Mouse (Mus musculus) G1E (cell line): ENCODE results near the gene Tnip3.

Source experiments
- CTCF ChIP-seq: IDR thresholded peaks from 2 replicates; pipeline ENCODE4 v1.5.1; 2012; ENCODE audit warnings: low read depth, low read length, inconsistent platforms, mixed read lengths
- GATA1 ChIP-seq: IDR thresholded peaks from 2 replicates; pipeline ENCODE4 v1.6.1; 2012; ENCODE audit warnings: borderline replicate concordance, low read length, inconsistent platforms, mixed read lengths
- GATA2 ChIP-seq: IDR thresholded peaks from 2 replicates; pipeline ENCODE4 v1.6.1; 2012; ENCODE audit warnings: low read depth, low read length, inconsistent platforms, borderline replicate concordance

DNA sequence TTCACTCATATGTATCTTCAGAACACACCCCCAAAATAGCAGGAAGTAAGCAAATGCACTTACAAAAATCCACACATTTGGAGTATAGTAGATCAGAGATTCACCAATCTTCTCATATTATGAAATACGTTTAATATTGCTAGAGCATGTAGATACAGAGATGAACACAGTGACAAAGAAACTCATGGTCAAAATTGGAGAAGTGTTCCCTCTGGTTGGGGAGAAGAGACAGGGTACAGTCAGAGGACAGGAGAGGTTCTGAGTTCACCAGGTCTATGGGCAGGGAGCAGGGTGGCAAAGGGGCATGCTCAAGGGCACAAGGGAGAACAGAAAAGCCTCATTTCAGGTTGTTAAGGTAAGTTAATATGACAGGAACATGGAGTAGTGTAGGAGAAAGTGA is 63.7 kb downstream of the Tnip3 start:
- TF ChIP-seq GATA1 (no peak), GATA2 (no peak), CTCF (no peak)
